Mouse (Mus musculus) embryonic facial prominence, embryonic 14.5 days (tissue): ENCODE data around the gene Plcb2. TPM values are rescaled to one million over a fixed set of nuclear protein-coding genes. Genes with fewer than 3 reads are reported as not detected.

Experiments used
- ATAC-seq: fragments of 200-750 bp; cut with Nextera tagmentation; 2 replicates; pipeline ENCODE4 v1.8.0; 2017; ENCODE audit warnings: low read depth, moderate number of reproducible peaks, moderate TSS enrichment
- DNase-seq: peaks from one replicate; pipeline ENCODE4 v3.0.0-alpha.2; 2015; ENCODE audit warnings: low spot score
- H3K27ac ChIP-seq: fragments of 300-500 bp; sonication (generic); replicated peaks from 2 replicates; pipeline ENCODE4 v1.5.1; 2014; ENCODE audit warnings: low read depth, mild to moderate bottlenecking, low read length, moderate library complexity
- H3K27me3 ChIP-seq: fragments of 300-500 bp; sonication (generic); replicated peaks from 2 replicates; pipeline ENCODE4 v1.6.1; 2014; ENCODE audit warnings: low read length; ENCODE audit not compliant: control insufficient read depth, insufficient read depth
- H3K36me3 ChIP-seq: fragments of 300-500 bp; sonication (generic); 2 replicates; pipeline ENCODE4 v1.6.1; 2014; ENCODE audit warnings: low read length, mixed read lengths; ENCODE audit not compliant: control insufficient read depth, insufficient read depth
- H3K4me1 ChIP-seq: fragments of 300-500 bp; sonication (generic); 2 replicates; pipeline ENCODE4 v1.6.1; 2014; ENCODE audit warnings: antibody characterized with exemption, low read length; ENCODE audit not compliant: control insufficient read depth, insufficient read depth
- H3K4me2 ChIP-seq: fragments of 300-500 bp; sonication (generic); 2 replicates; pipeline ENCODE4 v1.6.1; 2014; ENCODE audit warnings: low read depth, mild to moderate bottlenecking, low read length, moderate library complexity, mixed read lengths
- H3K4me3 ChIP-seq: fragments of 300-500 bp; sonication (generic); 2 replicates; pipeline ENCODE4 v1.5.1; 2014; ENCODE audit warnings: low read depth, mild to moderate bottlenecking, low read length
- H3K9ac ChIP-seq: fragments of 300-500 bp; sonication (generic); 2 replicates; pipeline ENCODE4 v1.6.1; 2014; ENCODE audit warnings: low read depth, mild to moderate bottlenecking, low read length, moderate library complexity, mixed read lengths
- H3K9me3 ChIP-seq: fragments of 300-500 bp; sonication (generic); 2 replicates; pipeline ENCODE4 v1.6.1; 2016; ENCODE audit warnings: low read length; ENCODE audit not compliant: control insufficient read depth
- WGBS: fragments of 180-500 bp; shearing (Covaris S2); extraction: QIAGEN DNeasy Blood & Tissue Kit; methylation state at CpG from one replicate; pipeline ENCODE4 v1.1.7; 2014; 5-methylcytosine and 5-hydroxymethylcytosine counted together
- polyA plus RNA-seq: library from polyadenylated mRNA; unstranded; fragments of >200 nt; fragmentation: Nextera tagmentation; extraction: Ambion mirVana; gene quantifications from 2 replicates; pipeline ENCODE4 v1.2.1, GENCODE M21; 2014

Gene Plcb2
- 0.85 and 1.2 TPM in 2 replicates for polyA plus RNA-seq

GRCm38 (mm10) chr2:118728337-118728736 lies at the start of gene Plcb2:
Plcb2 (minus strand) TSS chr2:118728438.
- no peak for DNase-seq
- Histone ChIP-seq H3K36me3 (no peaks in the 10 kb centered on the region), H3K9ac (no peak within 1 kb of the TSS), H3K27me3 (0 out of 2 replicates have a peak, but pooled peaks cover 5% of the 10 kb centered on the region), H3K27ac (no peak within 1 kb of the TSS), H3K4me2 (no peak within 1 kb of the TSS; the same call in 1 of the 2 replicates), H3K4me1 (peaks cover 11% of the 10 kb centered on the region), H3K9me3 (no peaks in the 10 kb centered on the region), H3K4me3 (no peak within 1 kb of the TSS)
- ATAC-seq: no peak
- WGBS: 7% methylated on average over 6 of the region's 7 CpGs

GRCm38 (mm10) chr2:118776295-118776694 lies 48.1 kb upstream of the Plcb2 start:
- H3K4me3 ChIP-seq: no peak overlapping the region
- no peaks in the 10 kb centered on the region for H3K36me3 ChIP-seq
- H3K9ac ChIP-seq: no peak overlapping the region
- no peak overlapping the region for H3K4me2 ChIP-seq
- 0 out of 2 replicates have a peak, but pooled peaks cover 7% of the 10 kb centered on the region for H3K27me3 ChIP-seq
- ATAC-seq: no peak
- no peaks in the 10 kb centered on the region for H3K9me3 ChIP-seq
- 0 out of 2 replicates have a peak, but pooled peaks cover 6% of the 10 kb centered on the region for H3K4me1 ChIP-seq
- no peak overlapping the region for H3K27ac ChIP-seq
- 57% methylated on average over 2 of the region's 2 CpGs for WGBS
- no peak for DNase-seq

- H3K4me3 ChIP-seq: no peak overlapping the region
- DNase-seq (no peak), ATAC-seq (no peak)
- H3K27ac ChIP-seq: no peak overlapping the region; the same call in 1 of the 2 replicates
- H3K9ac ChIP-seq: no peak overlapping the region
- H3K9me3 ChIP-seq: no peaks in the 10 kb centered on the region
- no peaks in the 10 kb centered on the region for H3K36me3 ChIP-seq
- 0 out of 2 replicates have a peak, but pooled peaks cover 6% of the 10 kb centered on the region for H3K4me1 ChIP-seq
- H3K27me3 ChIP-seq: 0 out of 2 replicates have a peak, but pooled peaks cover 7% of the 10 kb centered on the region
- no peak overlapping the region for H3K4me2 ChIP-seq
- WGBS: 70% methylated on average over 3 of the region's 4 CpGs
Observed at GRCm38 (mm10) chr2:118775846-118776245, 47.6 kb upstream of the Plcb2 start.

- Histone ChIP-seq H3K4me3 (no peak overlapping the region), H3K4me2 (no peak overlapping the region), H3K9me3 (no peaks in the 10 kb centered on the region), H3K9ac (no peak overlapping the region), H3K27me3 (0 out of 2 replicates have a peak, but pooled peaks cover 5% of the 10 kb centered on the region), H3K36me3 (no peaks in the 10 kb centered on the region), H3K27ac (no peak overlapping the region; the same call in 1 of the 2 replicates), H3K4me1 (0 out of 2 replicates have a peak, but pooled peaks cover 6% of the 10 kb centered on the region)
- WGBS: 55% methylated on average over 1 of the region's 1 CpGs
- ATAC-seq: no peak
- DNase-seq: no peak
Observed at GRCm38 (mm10) chr2:118775396-118775795, 47.2 kb upstream of the Plcb2 start.

GRCm38 (mm10) chr2:118774536-118774935 lies 46.3 kb upstream of the Plcb2 start:
- Histone ChIP-seq H3K4me1 (0 out of 2 replicates have a peak, but pooled peaks cover 6% of the 10 kb centered on the region), H3K9me3 (no peaks in the 10 kb centered on the region), H3K4me2 (no peak overlapping the region), H3K27me3 (no peaks in the 10 kb centered on the region), H3K27ac (no peak overlapping the region), H3K36me3 (no peaks in the 10 kb centered on the region), H3K9ac (no peak overlapping the region), H3K4me3 (no peak overlapping the region)
- 84% methylated on average over 2 of the region's 2 CpGs for WGBS
- no peak for ATAC-seq
- DNase-seq: no peak

- no peak within 1 kb of the TSS for H3K4me3 ChIP-seq
- no peak for DNase-seq
- 77% methylated on average over 6 of the region's 6 CpGs for WGBS
- H3K36me3 ChIP-seq: no peaks in the 10 kb centered on the region
- no peaks in the 10 kb centered on the region for H3K9me3 ChIP-seq
- H3K27ac ChIP-seq: no peak within 1 kb of the TSS
- H3K27me3 ChIP-seq: no peaks in the 10 kb centered on the region
- no peak within 1 kb of the TSS for H3K4me2 ChIP-seq
- no peak within 1 kb of the TSS for H3K9ac ChIP-seq
- 0 out of 2 replicates have a peak, but pooled peaks cover 6% of the 10 kb centered on the region for H3K4me1 ChIP-seq
- no peak for ATAC-seq
Observed at GRCm38 (mm10) chr2:118772158-118772874, 44.1 kb upstream of the Plcb2 start, which contains the start of gene Phgr1. Phgr1 (plus strand) TSS chr2:118772769.

- no peak overlapping the region for H3K4me2 ChIP-seq
- peaks cover 20% of the 10 kb centered on the region for H3K4me1 ChIP-seq
- H3K9ac ChIP-seq: no peak overlapping the region
- no peaks in the 10 kb centered on the region for H3K27me3 ChIP-seq
- no peaks in the 10 kb centered on the region for H3K36me3 ChIP-seq
- H3K27ac ChIP-seq: no peak overlapping the region
- H3K9me3 ChIP-seq: no peaks in the 10 kb centered on the region
- H3K4me3 ChIP-seq: no peak overlapping the region
- WGBS: 75% methylated on average over 10 of the region's 10 CpGs
- DNase-seq (no peak), ATAC-seq (no peak)
Observed at GRCm38 (mm10) chr2:118766041-118767033, 38.1 kb upstream of the Plcb2 start.

GRCm38 (mm10) chr2:118764875-118765274 lies 36.6 kb upstream of the Plcb2 start:
- WGBS: 83% methylated on average over 5 of the region's 5 CpGs
- Histone ChIP-seq H3K36me3 (no peaks in the 10 kb centered on the region), H3K4me2 (no peak overlapping the region), H3K4me3 (no peak overlapping the region), H3K27ac (no peak overlapping the region), H3K27me3 (no peaks in the 10 kb centered on the region), H3K9ac (no peak overlapping the region), H3K9me3 (no peaks in the 10 kb centered on the region), H3K4me1 (peaks cover 22% of the 10 kb centered on the region)
- ATAC-seq: no peak
- DNase-seq: no peak
